Mouse (Mus musculus): ENCODE measurements around the gene Sucnr1.
"Not testable (repeated sequence)": the region's sequence is repeated elsewhere in the genome, so short reads cannot be mapped to it uniquely, and the experiment has no call there.

Gene Sucnr1

GRCm38 (mm10) chr3:60081648-60082047 is at the start of gene Sucnr1:
Sucnr1 (plus strand) TSS chr3:60081869.
- DNase-seq (ENCODE audit: low spot score), result no peak

DNA sequence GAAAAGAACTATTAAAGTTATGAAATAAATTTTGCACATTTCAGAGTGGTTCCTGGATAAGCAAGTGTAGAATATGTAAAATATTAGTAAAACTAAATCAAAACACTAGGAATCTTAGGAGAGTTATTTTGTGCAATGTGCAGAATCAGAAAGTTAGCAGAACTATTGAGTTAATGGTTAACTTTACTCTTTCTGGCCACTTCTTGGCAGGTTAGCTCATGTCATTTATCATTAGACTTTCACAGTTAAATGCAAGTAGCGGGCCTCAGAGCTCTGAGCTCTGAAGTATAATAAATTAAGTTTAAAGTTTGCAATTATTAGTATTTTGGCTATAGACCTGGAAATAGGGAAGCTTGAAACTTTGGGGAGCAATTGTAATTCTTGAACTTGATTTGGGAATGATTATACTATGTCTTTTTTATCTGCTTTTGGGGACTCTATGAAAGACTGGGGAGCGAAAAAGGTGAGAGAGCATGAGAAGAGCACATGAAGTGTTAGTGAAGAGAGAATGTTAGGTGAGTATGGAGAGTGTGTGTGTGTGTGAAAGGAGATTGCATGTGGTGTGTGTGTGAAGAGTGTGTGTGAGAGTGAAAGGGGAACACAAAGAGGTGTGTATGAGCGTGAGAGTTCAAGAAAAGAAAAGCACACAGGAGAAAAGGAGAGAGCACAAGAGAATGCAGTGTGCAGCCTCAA is 35.3 kb upstream of the Sucnr1 start:
- DNase-seq (ENCODE audit: low spot score), result no peak

GRCm38 (mm10) chr3:60053231-60053927 is 28.3 kb upstream of the Sucnr1 start:
- DNase-seq (ENCODE audit: low spot score), result no peak

DNA sequence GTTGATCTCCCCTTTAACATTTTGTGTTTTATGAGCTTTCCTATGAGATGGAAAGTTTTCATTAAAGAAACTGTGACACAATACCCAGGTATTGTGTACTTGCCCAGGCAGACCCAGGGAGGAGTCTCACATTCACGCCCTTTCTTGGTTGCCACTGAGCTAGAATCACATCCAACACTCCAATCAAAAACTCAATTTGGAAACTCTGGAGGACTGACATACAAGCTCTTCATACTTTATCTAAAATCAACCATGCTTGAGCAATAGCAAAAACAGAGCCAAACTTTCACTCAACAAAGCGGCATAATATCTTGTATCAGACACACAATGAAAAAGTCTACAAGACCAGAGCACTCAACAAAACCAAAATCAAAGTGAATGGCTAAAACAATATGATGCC is 27.7 kb upstream of the Sucnr1 start:
- no peak for DNase-seq (ENCODE audit: low spot score)

DNA sequence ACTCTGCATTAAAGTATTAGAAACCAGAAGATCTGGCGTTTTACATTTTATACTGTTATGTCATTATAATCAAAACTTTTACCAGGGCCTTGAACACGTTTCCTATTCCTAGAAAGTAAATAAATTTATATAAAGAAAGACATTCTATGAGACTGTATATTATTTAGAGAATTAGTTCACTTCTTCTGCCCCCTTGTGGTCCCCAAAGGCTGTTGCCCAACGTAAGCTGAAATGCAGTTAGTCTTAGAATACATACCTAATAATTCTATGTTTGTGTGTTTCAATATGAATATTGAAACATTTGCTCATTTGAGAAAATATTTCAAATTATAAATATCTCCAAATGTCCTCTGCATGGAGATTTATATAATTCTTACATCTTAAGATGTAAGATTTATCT is 25.2 kb upstream of the Sucnr1 start:
- DNase-seq (ENCODE audit: low spot score), result no peak

DNA sequence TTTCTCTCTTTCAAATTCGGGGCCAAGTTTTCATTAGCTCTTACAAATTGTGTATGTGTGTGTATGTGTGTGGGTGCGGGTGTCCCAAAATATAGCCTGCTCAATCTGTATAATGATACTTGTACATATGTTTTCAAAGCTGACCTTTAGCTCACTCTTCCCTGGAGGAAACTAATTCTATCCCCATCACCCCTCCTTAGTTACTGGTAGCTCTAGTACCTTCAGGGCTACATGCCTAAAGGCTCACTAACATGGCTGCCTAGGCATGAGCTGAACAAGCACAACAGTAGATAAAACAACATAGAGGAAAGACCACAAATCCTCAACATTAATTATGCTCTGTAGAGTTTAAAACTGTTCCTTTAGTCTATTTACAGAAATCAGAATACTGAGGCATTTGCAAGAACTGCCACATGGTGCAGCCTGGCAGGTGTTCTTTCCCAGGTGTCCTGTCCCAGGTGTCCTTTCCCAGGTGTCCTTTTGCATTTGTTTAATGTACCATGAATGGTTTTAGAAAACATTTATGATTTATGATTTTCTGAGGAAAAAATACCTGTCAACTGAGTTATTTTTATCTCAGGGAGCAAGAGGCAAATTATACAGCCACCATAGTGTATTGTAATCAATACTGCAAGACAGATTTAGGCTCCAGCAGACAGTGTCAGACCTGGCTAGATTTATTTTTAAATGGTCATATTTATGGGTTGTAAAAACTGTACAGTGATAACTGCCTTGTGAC is 24.4 kb upstream of the Sucnr1 start:
- no peak for DNase-seq (ENCODE audit: low spot score)

GRCm38 (mm10) chr3:60057809-60058082 is 23.9 kb upstream of the Sucnr1 start:
- no peak for DNase-seq (ENCODE audit: low spot score)

GRCm38 (mm10) chr3:60078883-60079415 is 2.7 kb upstream of the Sucnr1 start:
- DNase-seq (ENCODE audit: low spot score), result no peak

GRCm38 (mm10) chr3:60080572-60080971 is 1.1 kb upstream of the Sucnr1 start:
- peak; percentile 10 for DNase-seq (ENCODE audit: low spot score)

DNA sequence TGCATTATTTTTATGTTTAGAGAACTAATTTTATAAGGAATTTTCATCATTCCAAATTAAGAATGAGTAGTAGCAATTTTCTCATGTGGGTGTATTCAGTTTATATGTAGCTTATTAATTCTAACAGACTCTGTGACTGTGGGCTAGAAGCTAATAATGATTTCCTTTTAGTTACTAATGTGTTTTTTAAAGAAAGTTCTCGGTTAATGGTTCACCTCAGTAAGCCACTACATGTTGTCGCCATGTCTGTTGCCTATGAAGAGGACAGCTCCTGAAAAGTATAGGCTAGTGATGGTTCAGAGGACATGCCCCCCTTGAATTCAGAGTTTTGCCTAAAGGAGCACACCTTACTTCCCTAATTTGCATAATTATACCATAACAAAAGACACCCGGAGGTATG is 1.1 kb downstream of the Sucnr1 start:
- DNase-seq (ENCODE audit: low spot score), result no peak

GRCm38 (mm10) chr3:60085729-60086128 is 4.1 kb downstream of the Sucnr1 start:
- no peak for DNase-seq (ENCODE audit: low spot score)

- DNase-seq (ENCODE audit: low spot score), result no peak
Observed at GRCm38 (mm10) chr3:60091321-60091720, 9.7 kb downstream of the Sucnr1 start.

DNA sequence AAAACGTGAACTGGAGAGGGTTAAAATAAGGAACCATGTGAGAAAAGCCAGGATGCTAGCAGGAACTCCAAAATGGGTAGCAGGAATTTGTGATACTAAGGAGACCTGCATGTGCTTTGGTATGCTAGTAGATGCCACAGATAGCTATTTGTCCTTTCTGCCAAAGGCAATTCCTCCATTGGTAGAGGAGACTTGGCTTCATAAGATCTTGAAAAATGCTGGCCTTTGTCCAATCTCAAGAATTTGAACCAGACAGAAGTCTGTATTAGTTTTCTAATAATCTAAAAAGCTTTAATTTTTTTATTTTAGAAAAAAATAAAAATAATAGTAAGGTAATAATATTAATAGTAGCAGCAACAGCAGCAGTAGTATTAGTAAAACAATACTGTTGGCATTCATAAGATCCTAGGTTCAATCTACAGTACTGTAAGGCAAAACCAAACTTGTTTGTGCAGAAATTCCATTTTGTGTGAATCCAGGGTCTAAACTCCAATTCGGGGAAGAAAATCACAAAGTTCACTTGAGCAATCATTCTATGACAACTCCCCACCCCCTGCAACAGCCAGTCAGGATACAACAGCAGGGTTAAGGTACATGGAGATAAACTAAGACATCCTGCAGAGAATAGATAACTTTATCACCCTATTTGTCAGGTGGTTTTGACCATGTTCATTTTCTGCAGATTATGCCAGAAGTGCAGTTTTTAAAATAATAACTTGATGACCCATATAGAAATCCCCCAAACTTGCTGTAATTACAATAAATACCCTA is 12.9 kb downstream of the Sucnr1 start:
- DNase-seq (ENCODE audit: low spot score), result no peak

GRCm38 (mm10) chr3:60096941-60097340 is 15.3 kb downstream of the Sucnr1 start:
- DNase-seq (ENCODE audit: low spot score), result no peak

DNA sequence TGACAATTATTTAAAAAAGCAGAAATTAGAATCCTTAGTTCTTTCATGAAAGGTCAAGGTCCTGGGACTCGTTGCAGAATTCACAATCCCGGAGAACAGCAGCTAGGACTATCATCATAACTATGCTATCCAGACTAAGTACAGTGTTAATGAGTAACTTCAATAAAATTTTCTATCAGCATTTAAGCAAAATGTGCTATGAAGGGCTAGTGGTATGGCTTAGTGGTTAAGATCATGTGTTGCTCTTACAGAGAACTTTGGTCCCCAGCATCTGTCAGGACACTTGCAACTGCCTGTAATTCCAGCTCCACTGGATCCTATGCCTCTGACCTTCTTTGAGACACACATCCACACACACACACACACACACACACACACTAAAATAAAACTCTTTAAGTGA is 15.8 kb downstream of the Sucnr1 start:
- DNase-seq (ENCODE audit: low spot score), result no peak

DNA sequence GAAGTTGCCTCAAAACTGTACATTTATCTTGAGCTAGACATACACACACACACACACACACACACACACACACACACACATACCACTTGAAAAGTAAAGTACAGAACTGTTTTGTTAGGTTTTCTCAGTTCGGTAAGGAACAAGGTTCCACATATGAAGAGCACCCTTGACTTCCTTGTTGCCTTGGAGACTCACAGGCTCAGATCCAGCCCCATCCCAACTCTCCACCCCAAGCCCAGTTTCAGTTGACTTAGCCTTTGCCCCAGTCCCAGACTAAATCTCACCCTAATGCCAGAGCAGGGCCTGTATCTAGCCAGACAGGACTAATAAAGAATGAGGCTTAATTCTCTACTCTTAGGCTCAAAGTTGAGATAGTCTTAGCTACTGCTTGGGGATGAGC is 16.9 kb downstream of the Sucnr1 start:
- DNase-seq (ENCODE audit: low spot score), result no peak

DNA sequence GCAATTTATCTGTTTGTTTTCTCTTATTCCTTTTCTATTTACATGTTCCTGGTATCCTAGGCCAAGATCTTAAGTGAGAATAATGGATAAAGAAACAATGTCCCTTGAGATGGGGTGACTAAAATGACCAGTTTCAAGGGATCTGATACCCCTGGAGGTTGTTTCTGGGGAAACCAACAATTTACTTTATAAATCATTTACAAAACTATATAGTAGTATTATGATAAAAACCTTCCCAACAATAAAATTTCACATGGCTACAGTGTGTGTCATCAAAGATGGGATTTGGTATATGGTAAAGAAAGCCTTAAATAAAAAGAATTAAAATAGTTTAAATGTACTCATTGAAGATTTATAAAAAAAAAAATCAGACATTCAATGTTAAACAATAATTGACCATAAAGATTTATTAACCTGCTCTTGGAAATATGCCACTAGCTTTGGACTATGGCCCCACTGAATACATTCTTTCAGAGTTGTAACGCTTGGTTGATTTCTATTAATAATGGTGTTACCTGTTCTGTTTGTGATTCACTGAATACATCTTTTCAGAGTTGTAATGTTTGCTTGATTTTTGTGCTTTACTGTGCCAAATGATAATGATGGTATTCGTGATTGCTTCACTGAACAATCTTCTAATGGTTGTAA is 22.9 kb downstream of the Sucnr1 start:
- DNase-seq (ENCODE audit: low spot score), result no peak

GRCm38 (mm10) chr3:60106446-60106845 is 24.8 kb downstream of the Sucnr1 start:
- not testable (repeated sequence) for DNase-seq (ENCODE audit: low spot score)

DNA sequence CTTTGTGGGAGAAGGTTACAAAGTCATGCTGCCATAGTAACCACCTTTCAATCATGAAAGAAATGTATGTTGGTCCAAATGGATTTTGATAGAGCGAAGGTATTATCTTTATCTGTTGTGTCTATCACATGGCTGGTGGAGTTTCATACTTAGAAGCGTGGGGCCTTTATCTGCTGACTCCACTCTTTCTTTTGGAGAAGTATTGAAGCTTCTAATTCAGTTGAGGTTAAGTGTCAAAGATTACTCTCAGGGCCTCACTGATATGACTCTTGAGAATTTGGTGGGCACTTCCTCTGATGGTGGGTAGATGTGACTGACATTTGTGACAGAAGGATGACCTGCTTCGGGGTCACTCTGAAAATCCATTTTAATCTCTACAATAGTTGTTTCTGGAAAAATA is 26.1 kb downstream of the Sucnr1 start:
- no peak for DNase-seq (ENCODE audit: low spot score)

DNA sequence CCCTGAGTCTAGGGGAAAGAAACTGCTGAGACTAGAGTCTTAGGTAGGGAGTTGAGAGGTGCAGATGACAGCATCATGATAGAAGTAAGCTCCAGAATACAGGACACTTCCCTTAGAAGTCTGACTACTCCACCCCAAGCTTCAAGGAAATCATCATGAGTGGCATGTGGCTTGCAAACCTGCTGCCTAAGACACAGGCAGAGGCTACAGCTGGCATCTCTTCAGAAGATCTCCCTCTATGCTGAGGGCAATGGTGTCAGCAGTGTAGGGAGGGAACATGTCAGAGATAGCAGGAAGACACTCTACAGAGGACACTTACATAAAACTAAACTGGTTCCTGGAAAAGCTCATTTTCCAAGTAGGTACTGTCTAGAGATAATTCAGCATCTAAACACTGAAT is 27.1 kb downstream of the Sucnr1 start:
- no peak for DNase-seq (ENCODE audit: low spot score)

DNA sequence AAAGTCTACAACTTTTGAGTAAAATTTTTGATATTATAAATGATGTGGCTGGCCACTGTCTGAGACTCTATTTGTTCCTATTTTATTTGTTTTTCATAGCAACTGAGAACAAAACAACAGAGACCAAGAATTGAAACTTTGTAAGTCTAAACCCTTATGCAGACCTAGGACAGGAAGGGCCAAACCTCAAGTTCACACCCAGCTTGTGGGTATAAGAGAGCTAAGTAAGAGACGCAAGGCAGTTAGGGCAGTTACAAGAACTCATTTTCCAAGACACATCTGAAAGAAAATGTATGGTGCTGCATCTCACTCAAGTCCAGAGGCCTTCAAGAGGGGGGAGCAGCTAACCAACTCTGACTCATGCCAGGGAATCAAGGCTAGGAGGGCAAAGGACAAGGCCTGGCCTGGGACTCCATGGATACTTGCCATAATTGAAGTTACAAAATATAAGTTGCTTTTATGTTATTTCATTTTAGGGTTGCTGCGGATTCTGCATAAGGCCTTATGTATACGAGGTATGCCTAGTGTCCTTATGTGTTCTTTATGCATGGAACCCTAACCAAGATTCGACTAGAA is 29.6 kb downstream of the Sucnr1 start:
- DNase-seq (ENCODE audit: low spot score), result no peak
